Mouse (Mus musculus): ENCODE measurements around the gene Gabrg2. TPM values are rescaled to one million over a fixed set of nuclear protein-coding genes. Genes with fewer than 3 reads are reported as not detected.

Gene Gabrg2
- total RNA-seq (2021) = under 1 TPM; 0.26 to 0.36 TPM
- long read RNA-seq, experiment 1 = 0 reads
- long read RNA-seq, experiment 2 = 0 reads

DNA sequence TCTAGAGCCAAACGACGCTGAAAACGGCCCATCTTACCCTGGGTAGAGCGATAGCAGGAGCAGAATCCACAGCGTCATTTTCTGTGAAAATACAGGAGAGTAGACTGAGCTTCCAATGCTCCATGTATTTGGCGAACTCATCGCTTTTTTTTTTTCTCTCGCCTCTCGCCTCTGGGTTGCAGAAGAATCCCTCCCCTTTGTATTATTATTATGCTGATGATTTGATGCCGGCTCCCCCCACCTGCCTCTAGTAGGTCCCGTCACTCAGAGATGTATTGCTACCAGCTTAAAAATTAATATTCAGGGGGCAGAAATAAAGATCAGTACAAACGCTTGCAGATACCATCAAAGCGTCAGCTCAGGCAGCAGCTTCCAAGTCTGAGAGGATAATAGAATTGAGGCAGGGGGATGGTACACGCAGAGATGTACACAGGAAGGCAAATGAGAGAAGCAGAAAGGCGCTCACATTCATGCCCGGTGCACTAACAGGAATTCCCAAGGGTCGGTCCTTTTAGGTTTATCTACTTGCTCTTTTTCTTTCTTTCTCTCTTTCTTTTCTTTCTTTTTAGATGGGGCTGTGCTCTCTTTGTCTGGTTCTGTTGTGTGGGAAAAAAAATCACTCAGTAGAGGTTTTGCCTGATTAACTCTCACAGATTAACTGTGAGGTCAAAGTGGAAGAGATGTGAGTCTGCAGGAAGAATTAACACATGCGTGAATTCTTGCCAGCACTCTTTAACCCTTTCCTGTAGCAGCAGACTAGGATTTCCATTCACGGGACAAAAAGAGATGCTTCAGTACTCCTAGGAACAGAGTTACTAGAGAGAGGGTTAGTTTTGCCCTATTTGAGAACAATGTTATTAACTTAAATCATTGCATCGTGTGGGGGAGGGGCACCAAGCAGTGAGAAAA, at the start of gene Gabrg2:
Gene Gabrg2, minus strand, starts transcription at position 668 of the 909 bp plus-strand sequence.
- no peak within 1 kb of the TSS for H3K27ac ChIP-seq
- no peak for TF ChIP-seq CTCF (IDR thresholded peaks at IDR 0.05)
- intact Hi-C loops (cut with DNase I) = no loop called here
- no peak within 1 kb of the TSS for H3K4me3 ChIP-seq
- DNase-seq = no peak

DNA sequence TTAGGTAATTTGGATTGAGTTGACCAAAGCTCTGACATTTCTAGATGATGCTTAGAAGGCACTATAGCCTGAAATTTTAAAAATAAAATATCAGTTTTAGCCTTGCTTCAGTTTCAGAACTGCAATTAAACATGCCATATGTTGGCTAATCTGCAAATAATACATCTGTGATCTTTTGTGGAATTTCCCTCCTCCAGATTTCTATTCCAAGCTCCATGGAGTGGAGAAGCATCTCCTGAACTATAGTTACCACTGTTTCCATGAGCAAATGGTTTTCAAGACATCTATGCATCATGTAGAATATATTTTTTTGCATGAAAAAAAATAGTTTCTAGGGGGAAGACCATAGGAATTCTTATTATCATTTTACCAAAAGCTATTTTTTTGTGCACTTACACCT, 47.5 kb upstream of the Gabrg2 start:
- intact Hi-C loops (cut with DNase I) = no loop called here
- no peak for TF ChIP-seq CTCF (IDR thresholded peaks at IDR 0.05)
- Histone ChIP-seq H3K27ac (no peak overlapping the region), H3K4me3 (no peak overlapping the region)
- no peak for DNase-seq

DNA sequence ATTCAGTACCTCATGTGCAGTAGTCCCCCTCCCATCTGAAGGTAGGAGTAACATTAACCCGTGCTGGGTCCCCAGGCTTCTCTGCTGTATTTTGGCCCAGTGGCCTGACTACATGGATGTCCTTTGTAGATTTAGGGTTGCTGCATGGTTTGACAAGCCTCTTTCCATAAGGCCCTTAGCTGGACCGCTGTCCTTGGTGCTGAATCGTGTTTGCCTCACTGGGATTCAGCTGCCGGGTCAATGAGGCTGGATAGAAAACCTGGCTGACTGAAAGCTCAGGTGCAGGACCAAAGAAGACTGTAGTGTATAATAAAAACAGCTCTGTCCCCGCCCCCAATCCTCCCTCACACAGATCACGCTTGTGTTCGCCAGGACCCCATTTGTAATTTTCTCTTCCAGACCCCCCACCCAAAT, 1.2 kb downstream of the Gabrg2 start:
- no peak overlapping the region for H3K27ac ChIP-seq
- H3K4me3 ChIP-seq = no peak overlapping the region
- DNase-seq = peak; percentile 16
- intact Hi-C loops (cut with DNase I) = no loop called here
- TF ChIP-seq CTCF (IDR thresholded peaks at IDR 0.05) = no peak

DNA sequence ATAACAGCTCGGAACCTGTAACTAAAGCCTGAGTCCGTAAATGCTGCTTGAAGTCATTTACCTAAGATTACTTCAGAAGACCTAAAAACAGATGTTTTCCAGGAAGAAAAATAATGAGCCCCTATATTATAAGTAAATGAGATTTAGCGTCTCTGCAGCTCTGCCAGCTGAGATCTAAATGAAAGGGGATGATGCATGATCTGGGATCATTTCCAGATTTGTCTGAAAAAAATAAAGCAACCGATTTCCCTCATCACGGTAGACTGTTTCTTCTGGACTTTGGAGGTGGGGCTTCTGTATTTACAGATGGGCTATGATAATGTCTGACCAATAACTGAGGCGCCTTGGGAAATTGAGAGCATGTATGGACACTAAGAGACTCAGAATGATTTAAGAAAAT, 20.5 kb downstream of the Gabrg2 start:
- intact Hi-C loops (cut with DNase I) = no loop called here
- no peak overlapping the region for H3K4me3 ChIP-seq
- no peak for DNase-seq

DNA sequence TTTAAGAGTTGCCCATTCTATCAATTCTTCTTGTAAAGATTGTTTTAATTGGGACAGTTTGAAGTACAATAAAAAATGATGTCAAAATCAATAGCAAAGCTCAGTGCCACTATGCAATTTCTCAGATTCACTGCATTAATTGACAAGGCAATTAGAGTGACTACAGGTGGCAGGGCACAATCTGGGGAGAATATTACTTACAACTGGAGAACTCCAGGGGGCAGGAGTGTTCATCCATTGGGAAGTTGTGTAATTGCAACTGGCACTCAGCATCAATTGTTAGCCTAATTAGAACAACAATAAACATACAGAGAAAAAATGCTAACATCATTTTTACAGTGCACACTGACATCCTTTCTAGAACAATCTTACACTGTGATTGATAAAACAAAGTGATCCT, 32.1 kb downstream of the Gabrg2 start:
- H3K27ac ChIP-seq = no peak overlapping the region
- DNase-seq = no peak
- no peak overlapping the region for H3K4me3 ChIP-seq
- TF ChIP-seq CTCF (IDR thresholded peaks at IDR 0.05) = 0 out of 2 replicates have a peak, but pooled peaks have one; percentile 8
- intact Hi-C loops (cut with DNase I) = no loop called here

More for the DNA sequence above, 20.5 kb downstream of the Gabrg2 start:
- H3K27ac ChIP-seq = no peak overlapping the region
- TF ChIP-seq CTCF (IDR thresholded peaks at IDR 0.05) = no peak

DNA sequence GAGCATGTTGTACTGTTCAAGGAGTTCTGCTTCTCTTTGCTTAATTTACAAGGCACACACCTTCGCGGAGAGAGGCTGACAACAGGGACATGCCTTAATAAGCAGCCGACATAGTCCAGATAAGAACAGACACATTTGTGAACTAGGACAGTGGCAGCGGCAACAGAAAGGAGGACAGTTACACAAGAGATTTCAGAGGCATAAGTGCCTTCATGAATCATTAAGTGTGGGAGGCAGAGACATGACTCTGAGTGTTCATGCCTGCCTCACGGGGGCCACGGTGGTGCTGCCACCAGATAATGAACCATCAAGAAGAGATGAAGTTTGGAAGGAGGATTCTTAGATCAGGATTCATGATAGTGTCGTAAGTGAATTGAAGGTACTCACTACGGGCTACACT, 38.0 kb downstream of the Gabrg2 start:
- intact Hi-C loops (cut with DNase I) = no loop called here
- TF ChIP-seq CTCF (IDR thresholded peaks at IDR 0.05) = no peak
- Histone ChIP-seq H3K4me3 (no peak overlapping the region), H3K27ac (no peak overlapping the region)
- DNase-seq = no peak

DNA sequence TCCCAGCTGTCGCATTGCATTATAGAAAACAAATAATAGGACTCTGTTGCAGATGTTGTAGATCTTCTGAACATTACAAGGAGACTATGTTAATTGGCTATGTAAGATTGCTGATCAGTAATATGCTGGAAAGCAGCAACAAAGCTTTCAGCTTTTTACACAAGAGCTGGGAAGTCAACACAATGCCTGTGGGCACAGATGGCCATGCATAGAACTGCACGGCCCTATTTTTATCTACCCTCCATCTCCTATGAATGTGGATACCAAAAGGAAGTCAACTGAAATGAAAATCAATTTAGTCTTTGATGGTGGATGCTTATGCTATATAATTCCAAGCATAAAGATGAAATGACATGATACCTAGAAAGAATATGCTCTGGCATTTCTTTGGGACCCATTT, 47.1 kb downstream of the Gabrg2 start:
- H3K4me3 ChIP-seq = no peak overlapping the region
- no peak overlapping the region for H3K27ac ChIP-seq
- intact Hi-C loops (cut with DNase I) = no loop called here
- DNase-seq = no peak
- TF ChIP-seq CTCF (IDR thresholded peaks at IDR 0.05) = no peak

DNA sequence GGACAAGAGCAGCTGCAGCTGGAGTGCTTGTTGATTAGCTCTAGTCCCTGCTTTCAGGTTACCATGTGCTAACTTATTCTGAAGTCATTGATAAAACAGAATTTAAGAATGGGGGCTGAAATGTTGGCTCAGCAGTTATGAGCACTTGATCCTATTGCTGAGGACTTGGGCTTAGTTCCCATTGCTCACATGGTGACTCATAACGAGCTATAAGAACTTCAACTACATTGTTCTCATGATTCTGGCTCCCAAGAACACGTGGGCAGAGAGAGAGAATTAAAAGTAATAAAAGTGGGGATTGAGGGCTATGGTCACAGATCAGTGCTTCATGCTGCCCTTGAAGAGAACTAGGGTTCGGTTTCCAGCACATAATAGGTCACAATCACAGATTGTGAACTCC, 48.8 kb downstream of the Gabrg2 start:
- intact Hi-C loops (cut with DNase I) = no loop called here
- Histone ChIP-seq H3K27ac (no peak overlapping the region), H3K4me3 (no peak overlapping the region)
- DNase-seq = no peak
- no peak for TF ChIP-seq CTCF (IDR thresholded peaks at IDR 0.05)

DNA sequence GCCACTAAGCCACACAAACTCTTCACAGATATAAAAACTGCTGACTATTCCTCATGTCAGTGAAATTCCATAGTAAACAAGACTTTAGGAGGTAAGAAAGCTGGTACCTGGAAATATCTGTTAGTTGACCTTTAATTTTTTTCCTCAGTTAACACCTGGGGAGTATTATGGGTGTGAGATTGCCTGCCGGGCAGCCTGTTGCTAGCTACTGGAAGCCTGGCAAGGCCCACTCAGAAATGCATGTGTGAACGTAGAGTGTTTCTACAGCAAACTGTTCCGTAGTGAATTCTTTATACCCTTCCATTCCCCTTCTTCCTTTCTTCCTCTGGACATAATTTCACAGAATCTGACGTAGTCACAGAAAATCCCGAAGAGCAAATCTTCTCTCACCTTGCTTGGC, 55.2 kb downstream of the Gabrg2 start:
- no peak overlapping the region for H3K27ac ChIP-seq
- intact Hi-C loops (cut with DNase I) = no loop called here
- DNase-seq = no peak
- no peak overlapping the region for H3K4me3 ChIP-seq
- no peak for TF ChIP-seq CTCF (IDR thresholded peaks at IDR 0.05)

DNA sequence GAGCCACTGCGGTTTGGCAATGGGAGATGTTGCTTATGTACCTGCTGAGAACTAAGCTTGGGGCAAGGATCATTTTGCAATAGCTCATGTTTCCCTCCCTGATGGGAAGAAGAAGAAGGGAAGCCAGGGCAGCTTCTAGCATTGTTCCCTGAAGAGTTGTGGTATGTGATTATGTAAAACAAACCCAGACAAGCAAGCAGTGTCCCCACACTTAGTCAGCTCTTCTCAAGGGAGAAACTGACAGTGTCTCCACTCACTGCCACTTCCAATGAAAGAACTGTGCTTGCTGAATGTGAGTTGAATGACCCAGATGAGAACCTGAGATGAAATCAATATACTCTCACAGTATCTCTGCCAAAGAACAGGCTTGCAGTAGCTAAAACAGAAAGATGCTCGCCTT, 62.7 kb downstream of the Gabrg2 start:
- H3K4me3 ChIP-seq = no peak overlapping the region
- no peak for TF ChIP-seq CTCF (IDR thresholded peaks at IDR 0.05)
- H3K27ac ChIP-seq = no peak overlapping the region
- intact Hi-C loops (cut with DNase I) = no loop called here
- no peak for DNase-seq

DNA sequence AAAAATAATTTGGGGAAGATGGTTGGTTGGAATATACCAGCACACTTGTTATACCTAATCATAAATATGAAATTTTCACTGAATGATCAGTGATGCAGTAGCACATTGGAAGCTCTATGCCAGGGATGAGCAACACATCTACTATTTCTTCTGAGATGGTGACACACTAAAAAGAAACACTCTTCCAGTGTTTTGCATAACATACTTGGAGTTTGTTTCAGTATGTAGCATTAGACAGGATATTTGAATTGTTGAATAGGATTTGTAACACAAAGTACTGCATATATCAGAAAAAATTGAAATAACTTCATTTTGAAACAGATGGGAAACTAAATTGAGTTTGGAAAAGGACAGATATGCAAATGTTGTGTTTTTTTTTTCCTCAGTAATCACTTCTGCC, 81.8 kb downstream of the Gabrg2 start:
- TF ChIP-seq CTCF (IDR thresholded peaks at IDR 0.05) = no peak

DNA sequence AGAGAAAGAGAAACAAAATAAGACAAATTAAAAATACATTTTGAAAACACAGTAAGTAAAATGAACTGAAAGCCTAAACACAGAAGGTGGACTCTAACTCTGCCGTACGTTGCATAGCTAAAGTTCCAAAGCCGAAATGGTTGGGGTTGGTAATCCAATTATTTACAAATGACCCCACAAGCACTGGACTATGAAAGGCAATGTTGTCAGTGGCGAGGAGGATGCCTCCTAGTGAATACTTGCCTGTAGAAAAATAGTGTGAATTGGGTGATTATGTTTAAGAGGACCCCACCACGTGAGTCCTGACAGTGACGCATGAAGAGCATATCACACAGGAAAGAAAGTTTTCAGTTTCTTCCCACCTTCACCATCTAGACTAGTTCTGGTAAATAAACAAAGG, 86.6 kb downstream of the Gabrg2 start:
- TF ChIP-seq CTCF (IDR thresholded peaks at IDR 0.05) = no peak
- H3K27ac ChIP-seq = no peak overlapping the region
- H3K4me3 ChIP-seq = no peak overlapping the region
- intact Hi-C loops (cut with DNase I) = no loop called here
- no peak for DNase-seq

More for the DNA sequence above, 81.8 kb downstream of the Gabrg2 start:
- Histone ChIP-seq H3K27ac (no peak overlapping the region), H3K4me3 (no peak overlapping the region)
- DNase-seq = no peak
- intact Hi-C loops (cut with DNase I) = no loop called here

DNA sequence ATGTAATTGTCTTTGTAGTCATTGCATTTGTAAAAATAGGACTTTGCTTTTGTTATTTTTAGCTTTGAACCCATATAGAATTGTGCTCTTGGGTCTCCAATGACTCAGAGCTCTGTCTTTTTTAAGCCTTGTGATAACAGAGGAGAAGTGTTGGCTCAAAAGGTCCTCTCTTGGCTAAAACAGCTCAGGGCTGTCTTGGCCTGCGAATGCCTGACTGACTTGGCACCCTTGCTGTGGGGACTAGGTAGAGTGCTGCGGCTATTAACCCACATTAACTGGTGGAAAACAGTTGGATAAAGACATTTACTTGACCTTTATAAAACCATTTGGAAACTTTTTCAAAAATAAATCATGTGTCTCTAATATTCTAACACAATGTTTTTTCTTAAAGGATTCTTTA, 97.0 kb downstream of the Gabrg2 start:
- no peak for DNase-seq
- no peak for TF ChIP-seq CTCF (IDR thresholded peaks at IDR 0.05)
- no peak overlapping the region for H3K4me3 ChIP-seq
- intact Hi-C loops (cut with DNase I) = no loop called here
- no peak overlapping the region for H3K27ac ChIP-seq

Other genes with a start within 250 kb of the Gabrg2 start
- 1 to 10 TPM in 1 of 2 experiments, under 1 TPM in 1; 0.31 to 1.6 TPM for gene Gabra1, start 182.1 kb upstream of the Gabrg2 start, total RNA-seq (2021)